In the genomic region with DNA sequence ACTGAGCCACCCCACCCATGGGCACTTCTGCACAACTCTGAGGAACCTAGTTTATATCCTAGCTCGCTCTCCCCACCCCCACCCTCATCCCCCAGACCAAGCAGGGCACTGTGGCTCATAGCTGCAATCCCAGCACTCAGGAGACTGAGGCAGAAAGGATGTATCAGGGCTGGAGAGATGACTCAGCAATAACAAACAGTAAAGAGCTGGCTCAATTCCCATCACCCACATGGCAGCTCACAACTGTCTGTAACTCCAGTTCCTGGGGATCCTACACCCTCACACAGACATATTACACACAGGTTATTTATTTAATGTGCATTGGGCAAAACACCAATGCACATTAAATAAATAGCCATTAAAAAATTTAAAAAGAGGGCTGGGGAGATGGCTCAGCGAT, we compare ENCODE assay signal across 1 mouse cellular context.
TF ChIP-seq lines count a peak whose summit lies in the region.

No protein-coding gene starts in this region.

TF ChIP-seq in MEL, 35 proteins besides CTCF, POLR2A, EP300 and RAD21 (continued from another document):
- TF ChIP-seq ETS1 (IDR thresholded peaks at IDR 0.05; ENCODE audit: low read depth, low read length) = peak; percentile 64; the same call in 1 of the 2 replicates
- no peak for TF ChIP-seq CHD2 (IDR thresholded peaks at IDR 0.05; ENCODE audit: low read length)
- no peak for TF ChIP-seq USF1 (IDR thresholded peaks at IDR 0.05; ENCODE audit: low read depth, low read length)
- TF ChIP-seq TAL1 (IDR thresholded peaks at IDR 0.05; ENCODE audit: low read length) = no peak
- TF ChIP-seq MAZ (IDR thresholded peaks at IDR 0.05; ENCODE audit: low read depth, low read length) = no peak
- TF ChIP-seq HCFC1 (IDR thresholded peaks at IDR 0.05; ENCODE audit: low read depth, low read length) = no peak
- TF ChIP-seq MYC (IDR thresholded peaks at IDR 0.05; ENCODE audit: low read depth, low read length) = peak; percentile 70; the same call in 1 of the 2 replicates
- peak; percentile 66 for TF ChIP-seq SIN3A (IDR thresholded peaks at IDR 0.05; ENCODE audit: low read length)
- peak; percentile 57; the same call in 1 of the 2 replicates for TF ChIP-seq MAX (IDR thresholded peaks at IDR 0.05; ENCODE audit: low read length)
- no peak for TF ChIP-seq ZMIZ1 (IDR thresholded peaks at IDR 0.05; ENCODE audit: low read depth, low read length)
- no peak for TF ChIP-seq ZKSCAN1 (IDR thresholded peaks at IDR 0.05; ENCODE audit: low read depth, low read length)
- no peak for TF ChIP-seq SMC3 (IDR thresholded peaks at IDR 0.05; ENCODE audit: low read depth, low read length)
- TF ChIP-seq NRF1 (IDR thresholded peaks at IDR 0.05; ENCODE audit: insufficient read depth, low read depth, low read length, poor library complexity, severe bottlenecking) = no peak
- TF ChIP-seq TBP (IDR thresholded peaks at IDR 0.05; ENCODE audit: low read depth, low read length) = no peak
- TF ChIP-seq TCF12 (IDR thresholded peaks at IDR 0.05; ENCODE audit: low read depth, low read length) = no peak
- no peak for TF ChIP-seq POLR2AphosphoS2 (IDR thresholded peaks at IDR 0.05; ENCODE audit: low read length)
- TF ChIP-seq KAT2A (conservative IDR thresholded peaks at IDR 0.05; ENCODE audit: low read depth, low read length) = no peak
- no peak for TF ChIP-seq GATA1 (IDR thresholded peaks at IDR 0.05; ENCODE audit: low read depth, low read length)
- no peak for TF ChIP-seq ZNF384 (IDR thresholded peaks at IDR 0.05; ENCODE audit: low read depth, low read length)
- TF ChIP-seq ELF1 (IDR thresholded peaks at IDR 0.05; ENCODE audit: low read depth, low read length) = no peak
- no peak for TF ChIP-seq JUND (IDR thresholded peaks at IDR 0.05; ENCODE audit: low read depth, low read length)
- peak; percentile 67; the same call in 1 of the 2 replicates for TF ChIP-seq GABPA (IDR thresholded peaks at IDR 0.05; ENCODE audit: low read depth, low read length)
